Mouse (Mus musculus) cerebellum, adult 11 months (tissue): ENCODE measurements around the gene Myo3a.
"Not testable (repeated sequence)": the region's sequence is repeated elsewhere in the genome, so short reads cannot be mapped to it uniquely, and the experiment has no call there.

Experiments
- DNase-seq: peaks from one replicate; pipeline ENCODE4 v3.0.0; 2022

Gene Myo3a

GRCm38 (mm10) chr2:22227308-22227707 is at the start of gene Myo3a:
Gene Myo3a (plus strand): TSS chr2:22227503.
- no peak for DNase-seq

- DNase-seq, result no peak
Measured at GRCm38 (mm10) chr2:22250462-22250861, 23.2 kb downstream of the Myo3a start.

- DNase-seq, result no peak
Measured at GRCm38 (mm10) chr2:22251045-22251444, 23.7 kb downstream of the Myo3a start.

GRCm38 (mm10) chr2:22255600-22255999 is 28.3 kb downstream of the Myo3a start:
- DNase-seq, result no peak

DNA sequence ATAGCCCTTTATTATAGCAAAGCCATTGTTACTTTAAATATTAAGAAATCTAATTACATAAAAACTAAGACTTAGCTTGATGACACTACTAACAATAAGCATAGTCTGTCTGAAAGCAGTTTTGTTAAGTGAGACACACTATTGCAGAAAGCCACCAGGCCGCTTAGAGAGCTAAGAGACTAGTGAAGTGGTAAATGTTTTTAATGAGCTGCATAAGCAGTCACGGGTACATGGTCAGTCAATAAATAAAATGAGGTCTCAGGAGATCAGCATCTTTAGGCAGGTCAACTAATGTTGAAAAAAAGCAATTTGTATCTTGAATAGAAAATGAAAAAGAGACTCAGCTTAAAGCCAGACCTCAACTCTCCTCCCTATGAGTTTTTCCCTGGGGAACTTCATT is 44.3 kb downstream of the Myo3a start:
- no peak for DNase-seq

DNA sequence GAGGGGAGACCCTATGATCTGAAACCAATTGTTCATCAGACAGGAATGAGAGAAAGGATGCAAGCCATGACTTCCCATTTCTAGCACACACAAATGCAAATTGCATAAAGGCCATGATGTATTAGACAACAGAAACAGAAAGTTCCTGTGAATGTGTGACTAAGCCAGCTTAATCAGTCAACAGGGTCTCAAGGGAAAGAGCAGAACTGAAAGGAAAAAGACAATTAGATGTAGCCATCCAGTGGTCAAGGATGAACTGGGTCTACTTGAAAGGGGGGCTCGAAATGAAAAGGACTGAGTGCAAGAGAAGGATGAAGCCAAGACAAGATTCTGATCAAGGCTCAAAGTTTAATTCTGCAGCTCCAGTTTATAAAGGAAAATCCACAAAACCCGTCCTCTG is 58.1 kb downstream of the Myo3a start:
- DNase-seq, result no peak

- no peak for DNase-seq
Measured at GRCm38 (mm10) chr2:22285777-22286176, 58.5 kb downstream of the Myo3a start.

DNA sequence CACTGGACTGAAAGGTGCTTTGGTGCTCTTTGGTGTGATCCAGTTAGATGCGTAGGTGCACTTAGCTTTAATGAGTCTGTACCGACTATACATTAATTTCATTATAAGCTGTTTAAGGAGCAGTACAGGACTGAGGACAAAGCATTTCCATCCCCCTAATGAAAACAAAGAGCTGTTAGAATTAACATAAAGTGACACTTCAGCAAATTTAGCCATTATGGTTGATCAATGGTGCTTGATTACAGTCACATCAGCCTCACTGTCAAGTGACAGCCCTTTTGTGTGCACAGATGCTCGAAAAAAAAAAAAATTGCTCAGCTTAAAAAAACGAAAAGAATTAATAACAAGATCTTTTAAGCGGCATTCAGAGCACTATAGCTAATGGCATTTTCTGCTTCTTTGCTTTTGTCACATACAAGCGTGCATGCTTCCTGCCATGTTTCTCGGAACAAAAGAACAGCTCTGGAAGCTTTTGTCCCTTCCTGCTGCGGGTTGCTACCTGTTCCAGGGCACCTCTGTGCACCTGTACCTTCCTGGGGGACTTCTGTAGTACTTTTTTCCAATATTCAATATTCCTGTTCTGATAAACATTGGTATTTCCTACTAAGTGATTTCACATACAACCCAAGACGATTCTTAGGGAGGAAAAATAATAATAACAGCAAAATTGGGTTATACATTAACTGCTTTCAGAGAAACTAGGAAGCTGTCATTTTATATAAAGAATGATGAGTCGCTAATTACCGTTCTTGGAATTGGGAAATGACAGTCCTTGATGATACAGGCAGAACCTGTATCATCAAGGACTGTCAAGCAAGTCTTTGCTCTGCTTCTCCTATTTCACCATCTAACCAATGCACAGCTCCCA is 66.5 kb downstream of the Myo3a start:
- DNase-seq, result no peak

DNA sequence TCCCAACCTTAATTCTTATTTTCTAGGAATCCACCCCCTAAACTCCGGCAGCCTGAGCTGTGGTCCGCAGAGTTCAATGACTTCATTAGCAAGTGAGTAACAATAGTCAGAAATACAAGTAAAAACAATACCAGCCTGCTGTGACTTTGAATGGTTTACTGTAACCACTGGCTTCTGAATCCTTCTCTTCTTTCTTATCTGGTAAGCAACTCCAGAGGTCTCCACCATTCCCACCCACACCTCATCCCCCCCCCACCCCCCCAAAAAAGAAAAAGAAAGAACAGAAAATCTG is 67.1 kb downstream of the Myo3a start:
- no peak for DNase-seq

DNA sequence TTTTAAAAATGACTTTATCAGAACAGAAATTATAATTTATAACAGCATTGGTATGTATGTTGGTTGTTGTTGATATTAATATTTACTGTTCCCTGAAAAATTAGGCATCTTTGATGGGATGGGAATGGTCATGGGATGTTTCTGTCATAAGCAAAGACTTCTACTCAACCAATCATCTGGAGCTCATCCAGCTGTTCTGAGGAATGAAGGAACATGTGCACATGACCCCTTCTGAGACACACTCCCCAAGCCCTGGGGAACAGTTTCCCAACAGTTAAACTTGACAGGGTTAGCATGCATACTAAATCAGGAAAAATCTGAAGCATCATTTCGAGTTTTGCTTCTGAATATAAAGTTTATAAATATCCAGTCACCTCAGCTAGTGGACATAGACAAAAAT is 70.6 kb downstream of the Myo3a start:
- no peak for DNase-seq

DNA sequence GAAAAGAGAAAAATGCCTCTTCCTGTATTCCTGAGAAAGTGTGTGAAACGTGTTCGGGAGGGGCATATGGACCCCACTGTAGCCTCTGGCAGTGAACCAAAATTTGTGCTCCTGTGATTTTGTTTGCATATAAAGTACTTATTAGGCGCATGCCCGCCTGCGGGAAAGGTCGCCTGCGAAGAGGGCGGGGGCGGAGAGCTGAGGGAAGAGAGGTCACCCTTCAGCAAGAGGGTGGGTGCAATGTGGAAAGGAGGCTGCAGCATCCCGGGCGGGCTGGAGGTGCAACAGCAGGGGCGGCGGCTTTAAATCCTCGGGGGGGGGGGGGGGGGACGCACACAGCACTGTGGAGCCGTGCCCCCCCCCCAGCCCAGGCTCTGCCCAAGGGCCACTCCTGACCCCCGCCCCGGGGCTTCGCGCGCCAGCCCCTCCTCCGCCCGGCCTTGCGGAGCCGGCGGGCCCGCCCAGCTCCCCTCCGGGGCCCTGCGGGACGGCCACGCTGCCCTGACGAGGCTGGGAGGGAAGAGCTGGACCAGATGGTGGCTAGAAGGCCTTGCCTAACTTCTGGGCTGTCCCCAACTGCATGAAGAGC is 111.1 kb downstream of the Myo3a start:
- DNase-seq, result no peak

DNA sequence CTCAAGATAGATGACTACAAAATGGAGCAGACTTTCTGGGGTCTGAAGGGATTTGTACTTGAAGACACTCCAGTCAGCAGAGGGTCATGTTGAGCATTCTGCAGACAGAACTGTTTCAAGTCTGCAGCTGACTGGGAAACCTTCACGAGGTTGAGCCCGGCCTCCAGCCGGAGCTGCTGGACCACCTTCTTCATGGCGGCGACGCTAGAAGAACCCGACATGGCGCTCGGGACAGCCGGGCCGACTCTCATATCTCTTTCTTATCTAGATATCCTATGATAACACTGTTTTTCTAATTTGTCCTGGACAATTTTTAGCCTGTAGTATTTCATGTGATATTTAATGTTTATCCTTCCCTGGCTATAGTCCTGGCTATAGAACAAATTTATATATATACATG is 183.2 kb downstream of the Myo3a start:
- not testable (repeated sequence) for DNase-seq

GRCm38 (mm10) chr2:22548421-22548820 is 321.1 kb downstream of the Myo3a start:
- DNase-seq, result no peak

DNA sequence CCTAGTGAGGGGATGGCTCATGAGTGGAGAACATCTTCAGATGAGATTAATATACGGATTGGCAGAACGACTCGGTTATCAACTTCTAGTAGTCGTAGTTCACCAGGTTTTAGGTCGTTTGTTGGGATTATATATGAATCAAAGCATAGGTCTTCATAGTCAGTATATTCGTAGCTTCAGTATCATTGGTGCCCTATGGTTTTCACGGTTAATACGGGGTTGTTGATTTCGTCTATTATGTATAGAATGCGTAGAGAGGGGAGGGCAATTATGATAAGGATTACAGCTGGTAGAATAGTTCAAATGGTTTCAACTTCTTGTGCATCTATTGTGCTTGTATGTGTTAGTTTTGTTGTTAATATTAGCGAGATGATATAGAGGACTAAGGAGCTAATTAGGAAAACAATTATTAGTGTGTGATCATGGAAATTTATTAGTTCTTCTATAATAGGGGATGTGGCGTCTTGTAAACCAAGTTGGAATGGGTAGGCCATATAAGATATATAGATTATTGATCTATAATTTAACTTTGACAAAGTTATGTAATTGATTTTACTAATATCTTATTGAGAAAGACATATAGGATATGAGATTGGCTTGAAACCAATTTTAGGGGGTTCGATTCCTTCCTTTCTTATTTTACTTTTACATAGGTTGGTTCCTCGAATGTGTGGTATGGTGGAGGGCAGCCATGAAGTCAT is 360.3 kb downstream of the Myo3a start:
- not testable (repeated sequence) for DNase-seq

DNA sequence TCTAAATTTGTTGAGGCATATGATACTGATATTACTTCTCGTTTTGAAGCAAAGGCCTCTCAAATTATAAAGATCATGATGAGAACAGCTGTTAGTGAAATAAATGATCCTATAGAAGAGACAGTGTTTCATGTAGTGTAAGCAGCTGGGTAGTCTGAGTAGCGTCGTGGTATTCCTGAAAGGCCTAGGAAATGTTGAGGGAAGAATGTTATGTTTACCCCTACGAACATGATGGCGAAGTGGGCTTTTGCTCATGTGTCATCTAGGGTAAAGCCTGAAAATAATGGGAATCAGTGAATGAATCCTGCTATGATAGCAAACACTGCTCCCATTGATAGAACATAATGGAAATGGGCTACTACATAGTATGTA is 360.9 kb downstream of the Myo3a start:
- not testable (repeated sequence) for DNase-seq

DNA sequence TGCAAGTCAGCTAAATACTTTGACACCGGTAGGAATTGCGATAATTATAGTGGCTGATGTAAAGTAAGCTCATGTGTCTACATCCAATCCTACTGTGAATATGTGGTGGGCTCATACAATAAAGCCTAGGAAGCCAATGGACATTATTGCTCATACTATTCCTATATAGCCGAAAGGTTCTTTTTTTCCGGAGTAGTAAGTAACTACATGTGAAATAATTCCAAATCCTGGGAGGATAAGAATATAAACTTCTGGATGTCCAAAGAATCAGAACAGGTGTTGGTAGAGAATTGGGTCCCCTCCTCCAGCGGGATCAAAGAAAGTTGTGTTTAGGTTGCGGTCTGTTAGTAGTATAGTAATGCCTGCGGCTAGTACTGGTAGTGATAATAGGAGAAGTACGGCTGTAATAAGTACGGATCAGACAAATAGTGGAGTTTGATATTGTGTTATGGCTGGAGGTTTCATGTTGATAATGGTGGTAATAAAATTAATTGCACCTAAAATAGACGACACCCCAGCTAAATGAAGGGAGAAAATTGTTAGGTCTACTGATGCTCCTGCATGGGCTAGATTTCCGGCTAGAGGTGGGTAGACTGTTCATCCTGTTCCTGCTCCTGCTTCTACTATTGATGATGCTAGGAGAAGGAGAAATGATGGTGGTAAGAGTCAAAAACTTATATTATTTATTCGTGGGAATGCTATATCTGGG is 361.5 kb downstream of the Myo3a start:
- DNase-seq, result not testable (repeated sequence)

DNA sequence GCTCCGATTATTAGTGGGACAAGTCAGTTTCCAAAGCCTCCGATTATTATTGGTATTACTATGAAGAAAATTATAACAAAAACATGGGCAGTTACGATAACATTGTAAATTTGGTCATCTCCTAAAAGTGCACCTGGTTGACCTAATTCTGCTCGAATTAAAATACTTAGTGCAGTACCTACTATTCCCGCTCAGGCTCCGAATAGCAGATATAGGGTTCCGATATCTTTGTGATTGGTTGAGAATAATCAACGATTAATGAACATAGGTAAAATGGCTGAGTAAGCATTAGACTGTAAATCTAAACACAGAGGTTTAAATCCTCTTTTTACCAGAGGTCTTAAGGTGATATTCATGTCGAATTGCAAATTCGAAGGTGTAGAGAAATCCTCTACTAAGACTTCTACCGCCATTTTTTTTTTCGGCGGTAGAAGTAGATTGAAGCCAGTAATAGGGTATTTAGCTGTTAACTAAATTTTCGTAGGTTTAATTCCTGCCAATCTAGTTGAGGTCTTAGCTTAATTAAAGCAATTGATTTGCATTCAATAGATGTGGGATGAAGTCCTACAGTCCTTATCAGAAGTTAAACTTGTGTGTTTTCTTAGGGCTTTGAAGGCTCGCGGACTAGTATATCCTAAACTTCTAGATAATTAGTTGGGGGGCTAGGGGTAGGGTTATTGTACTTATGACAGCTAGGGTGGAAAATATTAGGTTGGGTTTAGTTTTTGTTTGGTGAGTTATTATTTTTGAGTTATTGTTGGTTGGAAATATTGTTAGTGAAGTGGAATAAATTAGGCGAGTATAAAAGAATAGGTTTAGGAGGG is 362.3 kb downstream of the Myo3a start:
- DNase-seq, result not testable (repeated sequence)

- DNase-seq, result no peak
Measured at GRCm38 (mm10) chr2:22590206-22590490, 362.8 kb downstream of the Myo3a start.

GRCm38 (mm10) chr2:22617951-22618350 is 390.6 kb downstream of the Myo3a start:
- DNase-seq, result no peak

GRCm38 (mm10) chr2:22619416-22619815 is 392.1 kb downstream of the Myo3a start:
- no peak for DNase-seq

GRCm38 (mm10) chr2:22620030-22620429 is 392.7 kb downstream of the Myo3a start:
- DNase-seq, result no peak

DNA sequence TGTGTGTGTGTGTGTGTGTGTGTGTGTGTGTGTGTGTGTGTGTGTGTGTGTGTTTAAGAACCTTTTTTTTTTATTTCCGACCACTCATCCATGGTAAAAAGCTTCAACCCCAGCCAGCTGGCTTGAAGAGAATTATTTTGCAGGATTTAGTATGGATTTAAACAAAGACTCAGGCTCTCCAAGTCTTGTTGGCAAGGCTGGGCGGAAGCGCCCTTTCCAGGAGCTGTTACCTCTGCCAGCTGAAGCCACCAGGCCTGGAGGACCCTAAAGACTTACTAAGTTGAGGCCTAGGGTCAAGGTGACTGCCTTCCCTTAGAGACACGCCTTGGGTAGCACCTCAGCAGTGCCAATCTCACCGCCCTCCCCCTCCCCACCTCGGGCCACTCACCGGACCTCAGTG is 393.2 kb downstream of the Myo3a start:
- DNase-seq, result no peak
